Mouse (Mus musculus): Measurements from ENCODE around the gene Snx13.

- TF ChIP-seq NELFE (IDR thresholded peaks at IDR 0.05; ENCODE audit: low read depth, low read length) = no peak
- TF ChIP-seq KAT2A (conservative IDR thresholded peaks at IDR 0.05; ENCODE audit: low read depth, low read length) = no peak
- TF ChIP-seq POLR2A (IDR thresholded peaks at IDR 0.05; ENCODE audit: control insufficient read depth in 1 of 2, insufficient read depth in 1 of 2, low read depth in 1 of 2, low read length in 2 of 2, poor library complexity in 1 of 2) = no peak
- no peak for TF ChIP-seq CTCF (IDR thresholded peaks at IDR 0.05 in 2 of 3, conservative IDR thresholded peaks at IDR 0.05 in 1 of 3; ENCODE audit: control insufficient read depth in 1 of 3, insufficient read depth in 1 of 3, low read depth in 2 of 3, low read length in 3 of 3, poor library complexity in 1 of 3, severe bottlenecking in 1 of 3)
- no peak for TF ChIP-seq USF1 (IDR thresholded peaks at IDR 0.05; ENCODE audit: low read depth, low read length)
- TF ChIP-seq ZC3H11A (IDR thresholded peaks at IDR 0.05; ENCODE audit: low read depth, low read length) = no peak
- no peak for TF ChIP-seq TCF12 (IDR thresholded peaks at IDR 0.05; ENCODE audit: low read depth, low read length)
- no peak for TF ChIP-seq NRF1 (IDR thresholded peaks at IDR 0.05; ENCODE audit: insufficient read depth, low read depth, low read length, poor library complexity, severe bottlenecking)
- no peak for TF ChIP-seq TAL1 (IDR thresholded peaks at IDR 0.05; ENCODE audit: low read length)
Observed at GRCm38 (mm10) chr12:35021285-35021684, 25.7 kb upstream of the Snx13 start.

All from MEL (cell line).